Mouse (Mus musculus): ENCODE measurements around the gene Slc35a3. TPM values are rescaled to one million over a fixed set of nuclear protein-coding genes. Genes with fewer than 3 reads are reported as not detected.
"Not testable (repeated sequence)": the region's sequence is repeated elsewhere in the genome, so short reads cannot be mapped to it uniquely, and the experiment has no call there.

The Slc35a3 gene
- total RNA-seq (2021): 1 to 10 TPM; 6.9 to 7.0 TPM
- long read RNA-seq, experiment 1, full-length matches to known transcripts: 3 of 7 reads
- long read RNA-seq, experiment 1, partial matches to known transcripts: 2 of 7 reads
- long read RNA-seq, experiment 1, other reads (novel, unspliced or antisense): 2 of 7 reads
- long read RNA-seq, experiment 2, full-length matches to known transcripts: 4 of 8 reads
- long read RNA-seq, experiment 2, partial matches to known transcripts: 0 of 8 reads
- long read RNA-seq, experiment 2, other reads (novel, unspliced or antisense): 4 of 8 reads

- DNase-seq: no peak
These were observed at the start of gene Slc35a3 for GRCm38 (mm10) chr3:116712436-116712881. Gene Slc35a3, minus strand, starts transcription at chr3:116712831.

DNA sequence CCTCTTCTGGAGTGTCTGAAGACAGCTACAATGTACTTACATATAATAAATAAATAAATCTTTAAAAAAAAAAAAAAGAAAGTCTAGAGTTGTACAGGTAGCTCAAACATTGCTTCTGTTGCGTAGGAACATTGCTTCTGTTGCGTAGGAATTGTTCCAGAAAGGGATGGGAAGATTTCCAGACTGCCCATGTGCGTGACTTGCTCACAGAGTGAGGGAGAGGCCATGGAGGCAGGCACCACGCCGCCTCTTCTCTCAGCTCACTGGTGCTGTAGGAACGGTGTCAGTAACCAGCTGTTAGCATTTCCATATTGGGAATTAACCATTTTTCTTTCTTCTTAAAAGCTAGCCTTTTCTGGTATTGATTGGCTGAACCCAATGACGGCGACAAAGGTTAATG, 40.2 kb upstream of the Slc35a3 start:
- DNase-seq: no peak

- no peak for DNase-seq
These were observed 38.7 kb upstream of the Slc35a3 start for GRCm38 (mm10) chr3:116751191-116751860.

DNA sequence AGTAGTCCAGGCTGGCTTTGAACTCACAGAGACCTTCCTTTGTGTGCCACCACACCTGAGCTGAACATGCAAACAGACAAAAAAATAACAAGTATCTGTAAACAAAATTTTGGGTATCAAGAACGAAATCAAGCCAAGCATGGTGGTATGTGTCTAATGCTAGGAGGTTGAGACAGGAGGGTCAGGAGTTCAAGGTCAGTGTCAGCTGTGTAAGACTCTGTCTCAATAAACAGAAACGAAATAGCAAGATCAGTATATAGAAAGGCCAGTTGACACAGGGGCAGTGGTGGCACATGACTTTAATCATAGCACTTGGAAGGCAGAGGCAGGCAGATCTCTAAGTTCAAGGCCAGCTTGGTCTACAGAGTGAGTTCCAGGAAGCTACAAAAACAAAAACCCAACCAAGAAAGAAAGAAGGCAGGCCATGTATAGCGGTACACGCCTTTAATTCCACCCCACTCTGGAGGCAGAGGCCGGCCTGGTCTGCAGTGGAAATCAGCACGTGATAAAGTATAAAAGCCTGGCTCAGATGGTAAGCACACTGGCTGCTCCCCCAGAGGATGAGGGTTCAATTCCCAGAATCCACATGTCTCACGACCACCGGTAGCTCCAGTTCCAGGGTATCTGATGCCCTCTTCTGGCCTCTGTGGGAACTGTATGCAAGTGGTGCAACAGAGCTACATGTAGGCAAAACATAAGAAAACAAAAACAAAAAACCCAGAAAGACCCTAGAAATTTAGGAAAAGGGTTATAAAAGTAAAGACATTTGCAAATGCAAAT, 36.0 kb upstream of the Slc35a3 start:
- no peak for DNase-seq

- DNase-seq: not testable (repeated sequence)
These were observed 35.0 kb upstream of the Slc35a3 start for GRCm38 (mm10) chr3:116747648-116748047.

GRCm38 (mm10) chr3:116740963-116741362, 28.3 kb upstream of the Slc35a3 start:
- DNase-seq: no peak

DNA sequence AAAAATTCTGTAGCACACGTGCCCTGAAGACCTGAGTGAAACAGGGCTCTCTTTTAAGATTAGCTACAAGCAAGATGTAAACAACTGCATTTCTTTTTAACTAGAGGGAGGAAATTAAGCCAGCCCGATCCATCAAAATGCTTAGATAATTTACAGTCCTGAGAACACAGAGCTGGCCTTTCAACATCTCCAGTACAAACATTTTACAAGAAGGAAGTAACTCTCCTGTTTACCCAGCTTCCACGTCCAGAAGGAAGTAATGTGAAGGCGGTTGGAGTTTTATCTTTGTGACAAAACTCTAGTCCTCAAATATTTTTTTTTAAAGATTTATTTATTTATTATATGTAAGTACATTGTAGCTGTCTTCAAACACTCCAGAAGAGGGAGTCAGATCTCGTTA, 27.5 kb upstream of the Slc35a3 start:
- DNase-seq: no peak

DNA sequence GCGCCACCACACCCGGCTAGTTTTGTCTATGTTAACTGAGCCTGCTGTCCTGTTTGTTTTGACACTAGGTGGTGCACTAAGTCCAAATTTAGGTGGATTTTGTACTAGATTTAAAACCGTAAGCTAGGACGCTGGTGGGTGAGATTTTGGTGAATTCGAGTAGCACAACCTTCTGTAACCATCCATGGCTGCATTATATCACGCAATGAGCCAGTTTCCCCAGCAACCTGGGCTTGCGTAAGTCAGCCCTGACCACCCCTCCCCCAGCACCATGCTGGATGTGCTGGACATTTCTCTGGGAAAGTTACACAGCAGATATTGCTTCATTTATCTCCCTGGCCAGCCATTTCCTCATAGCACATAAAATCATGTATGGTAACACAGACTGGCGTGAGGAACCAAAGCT, 24.7 kb upstream of the Slc35a3 start:
- DNase-seq: no peak

DNA sequence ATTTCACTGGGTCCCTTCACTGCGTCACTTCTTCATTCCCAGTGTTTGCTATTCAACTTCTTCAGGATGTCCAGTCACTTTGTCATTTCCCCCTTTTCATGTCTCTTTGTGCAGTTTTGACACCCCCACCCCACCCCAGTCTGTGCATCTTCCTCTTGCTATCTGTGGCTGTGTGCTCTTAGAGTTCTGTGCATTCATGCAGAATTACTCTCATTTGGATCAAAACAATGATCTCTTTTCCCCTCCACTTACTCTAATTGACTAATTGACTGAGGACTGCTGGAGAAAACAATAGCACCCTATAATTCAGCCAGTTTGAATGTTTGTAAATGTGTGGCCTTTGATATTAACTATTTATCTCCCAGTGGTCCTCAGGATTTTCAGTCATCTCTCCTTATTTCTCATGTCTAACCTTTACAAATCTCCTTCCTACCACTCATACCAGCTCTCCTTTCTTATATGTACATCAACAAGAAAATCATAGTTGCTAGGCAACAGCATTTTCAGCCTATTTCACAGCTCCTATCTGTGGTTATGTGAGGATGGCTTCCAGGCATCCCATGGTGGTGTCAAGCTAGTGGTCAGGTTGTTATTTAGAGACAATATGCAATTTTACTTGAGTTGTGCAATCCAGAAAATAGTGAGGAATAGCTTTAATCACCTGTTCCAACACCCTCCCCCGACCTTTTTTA, 17.0 kb upstream of the Slc35a3 start:
- no peak for DNase-seq

- DNase-seq: no peak
These were observed 14.2 kb upstream of the Slc35a3 start for GRCm38 (mm10) chr3:116726807-116727206.

GRCm38 (mm10) chr3:116723496-116724481, 11.2 kb upstream of the Slc35a3 start:
- DNase-seq: no peak

GRCm38 (mm10) chr3:116722980-116723379, 10.3 kb upstream of the Slc35a3 start:
- no peak for DNase-seq

- DNase-seq: no peak
These were observed 6.3 kb upstream of the Slc35a3 start for GRCm38 (mm10) chr3:116718951-116719350.

DNA sequence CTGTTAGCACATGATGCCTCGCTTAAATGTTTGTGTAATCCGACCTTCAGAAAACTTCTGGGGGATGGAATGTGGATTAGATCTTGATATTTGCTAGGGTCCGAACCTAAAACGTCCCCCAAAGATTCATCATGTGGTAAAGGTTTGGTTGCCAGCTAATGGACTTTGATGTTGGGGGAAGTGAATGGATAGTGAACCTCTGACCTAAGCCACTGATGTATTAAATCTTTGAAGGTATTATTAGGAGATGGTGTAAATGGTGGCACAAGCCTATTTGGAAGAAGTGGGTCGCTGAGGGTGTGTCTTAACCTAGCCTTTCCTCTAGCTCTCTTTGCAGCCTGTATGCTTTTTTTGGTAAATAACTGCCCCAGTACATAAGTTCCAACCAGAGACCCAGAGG, 400 bp upstream of the Slc35a3 start:
- no peak for DNase-seq

- DNase-seq: peak; percentile 73
These were observed 801 bp downstream of the Slc35a3 start for GRCm38 (mm10) chr3:116711624-116712435.

DNA sequence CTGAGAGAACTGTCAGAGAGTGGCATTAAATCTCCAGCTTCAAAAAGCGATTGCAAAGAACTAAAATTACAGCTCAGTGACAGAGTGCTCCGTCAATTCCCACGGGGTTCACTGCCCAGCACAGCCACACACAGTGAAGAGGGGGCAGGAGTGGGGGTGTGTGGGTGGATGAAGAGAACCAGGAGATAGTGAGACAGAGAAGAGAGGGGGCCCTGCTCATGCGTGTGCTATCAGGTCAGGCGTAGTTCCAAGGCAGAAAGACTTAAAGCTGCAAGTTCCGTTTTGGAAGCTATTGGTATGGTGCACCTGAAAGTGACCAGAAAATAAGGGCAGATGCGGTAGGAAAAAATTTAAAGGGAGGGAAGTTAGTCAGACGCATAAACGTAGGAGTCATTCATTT, 1.7 kb downstream of the Slc35a3 start:
- no peak for DNase-seq

DNA sequence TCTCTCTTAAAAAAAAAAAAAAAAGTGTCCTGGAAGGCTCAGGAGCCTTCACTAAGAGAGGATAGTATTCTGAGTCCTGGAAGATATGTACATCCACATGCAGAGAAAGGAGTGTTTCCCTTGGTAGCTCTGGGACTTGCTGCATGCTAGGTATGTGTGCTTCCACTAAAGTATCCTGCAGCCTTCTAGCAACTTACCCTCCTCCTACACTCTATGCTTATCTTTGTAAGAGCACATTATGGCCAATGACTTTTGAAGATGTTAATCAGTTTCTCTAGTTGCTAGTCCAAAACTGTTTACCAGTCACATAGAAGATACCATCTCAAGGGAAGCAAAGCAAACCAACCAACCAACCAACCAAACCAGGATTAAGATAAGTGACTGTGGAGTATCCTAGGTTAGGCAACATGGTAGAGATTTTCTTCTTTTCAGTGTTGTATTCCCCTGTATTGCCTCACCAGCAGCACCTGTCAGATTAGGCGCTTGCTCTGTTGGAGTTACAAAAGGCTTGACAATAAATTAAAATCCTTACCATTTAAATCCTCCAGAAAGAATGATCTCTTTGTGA, 6.9 kb downstream of the Slc35a3 start:
- no peak for DNase-seq

GRCm38 (mm10) chr3:116703835-116704234, 8.8 kb downstream of the Slc35a3 start:
- no peak for DNase-seq

- DNase-seq: no peak
These were observed 9.9 kb downstream of the Slc35a3 start for GRCm38 (mm10) chr3:116702647-116703272.
